Mouse (Mus musculus) heart, postnatal 25 days (tissue): ENCODE data around the gene Phb2. TPM values are rescaled to one million over a fixed set of nuclear protein-coding genes. Genes with fewer than 3 reads are reported as not detected.
A peak's percentile ranks its signal among the peaks of the same experiment; 100 is the strongest.

ENCODE experiments used
- DNase-seq: peaks from one replicate; pipeline ENCODE4 v3.0.0; 2022; ENCODE audit warnings: low spot score
- intact Hi-C: fragments of 180-260 bp; cut with DNase I; formaldehyde crosslinking; loops from one replicate; pipeline ENCODE4 v1.15.1; 2025
- total RNA-seq, 2 experiments: library from RNA; stranded (reverse); gene quantifications; 2 replicates each; pipeline ENCODE4 v1.2.3; 2021

The Phb2 gene
- total RNA-seq, 2 experiments from 2014 or later: 322 to 323 TPM

- intact Hi-C loops: loop anchor here (10.0 kb wide), 2 partner anchors 287 to 317 kb away; partner anchors contain the start of genes Ing4 and Zfp384
- DNase-seq: no peak
Observed at GRCm38 (mm10) chr6:124717968-124718367, 5.8 kb downstream of the Phb2 start.

GRCm38 (mm10) chr6:124718703-124719102 lies 6.6 kb downstream of the Phb2 start:
- intact Hi-C loops: loop anchor here (10.0 kb wide), 2 partner anchors 286 to 316 kb away; partner anchors contain the start of genes Ing4 and Zfp384
- no peak for DNase-seq

- intact Hi-C loops: loop anchor here (10.0 kb wide), 2 partner anchors 285 to 315 kb away; partner anchors contain the start of genes Ing4 and Zfp384
- no peak for DNase-seq
Observed at GRCm38 (mm10) chr6:124719354-124719978, 7.3 kb downstream of the Phb2 start.

- intact Hi-C loops: no loop called here
Observed at GRCm38 (mm10) chr6:124720904-124721303, 8.8 kb downstream of the Phb2 start.

GRCm38 (mm10) chr6:124722876-124723473 lies 10.8 kb downstream of the Phb2 start:
- intact Hi-C loops: no loop called here
- no peak for DNase-seq

More at GRCm38 (mm10) chr6:124720904-124721303, 8.8 kb downstream of the Phb2 start:
- no peak for DNase-seq

GRCm38 (mm10) chr6:124723541-124723940 lies 11.4 kb downstream of the Phb2 start:
- intact Hi-C loops: no loop called here

GRCm38 (mm10) chr6:124724472-124724871 lies 12.3 kb downstream of the Phb2 start:
- intact Hi-C loops: no loop called here
- no peak for DNase-seq

More at GRCm38 (mm10) chr6:124723541-124723940, 11.4 kb downstream of the Phb2 start:
- no peak for DNase-seq

GRCm38 (mm10) chr6:124728621-124729020 lies 16.5 kb downstream of the Phb2 start:
- intact Hi-C loops: no loop called here
- no peak for DNase-seq

GRCm38 (mm10) chr6:124729850-124730705 lies 17.9 kb downstream of the Phb2 start:
- no peak for DNase-seq

GRCm38 (mm10) chr6:124731038-124731437 lies 18.9 kb downstream of the Phb2 start:
- intact Hi-C loops: no loop called here
- no peak for DNase-seq

More at GRCm38 (mm10) chr6:124729850-124730705, 17.9 kb downstream of the Phb2 start:
- intact Hi-C loops: no loop called here

- intact Hi-C loops: no loop called here
- no peak for DNase-seq
Observed at GRCm38 (mm10) chr6:124732476-124733370, 20.6 kb downstream of the Phb2 start.

- DNase-seq: no peak
- intact Hi-C loops: no loop called here
Observed at GRCm38 (mm10) chr6:124734417-124734816, 22.3 kb downstream of the Phb2 start.

GRCm38 (mm10) chr6:124737040-124737439 lies 24.9 kb downstream of the Phb2 start:
- DNase-seq: no peak

GRCm38 (mm10) chr6:124738511-124739023 lies 26.4 kb downstream of the Phb2 start, which contains the start of gene Ptpn6:
Gene Ptpn6 (minus strand): TSS chr6:124738714.
- no peak for DNase-seq
- intact Hi-C loops: loop anchor here (5.0 kb wide), 1 partner anchor 96 kb away; no protein-coding TSS in a partner anchor

More at GRCm38 (mm10) chr6:124737040-124737439, 24.9 kb downstream of the Phb2 start:
- intact Hi-C loops: loop anchor here (5.0 kb wide), 1 partner anchor 95 kb away; no protein-coding TSS in a partner anchor

- DNase-seq: no peak
- intact Hi-C loops: loop anchor here (5.0 kb wide), 1 partner anchor 97 kb away; no protein-coding TSS in a partner anchor
Observed at GRCm38 (mm10) chr6:124739231-124739796, 27.2 kb downstream of the Phb2 start.

- intact Hi-C loops: loop anchor here (1.0 to 2.0 kb wide), 2 partner anchors 27 to 78 kb away; partner anchors contain the start of gene Lpcat3
- DNase-seq: peak; percentile 41
Observed at GRCm38 (mm10) chr6:124740211-124740887, 28.2 kb downstream of the Phb2 start.

- intact Hi-C loops: loop anchor here (1.0 to 2.0 kb wide), 2 partner anchors 28 to 78 kb away; partner anchors contain the start of gene Lpcat3
Observed at GRCm38 (mm10) chr6:124740888-124741761, 29.0 kb downstream of the Phb2 start, which contains the start of gene Grcc10. Gene Grcc10 (minus strand): TSS chr6:124741374.

More at GRCm38 (mm10) chr6:124740888-124741761, 29.0 kb downstream of the Phb2 start, which contains the start of gene Grcc10:
- DNase-seq: peak; percentile 83
